Comparison of ENCODE assay signal across 8 mouse cellular contexts in genomic region chr6:52164051-52164625, GRCm38 (mm10). TPM values are rescaled to one million over a fixed set of nuclear protein-coding genes. Genes with fewer than 3 reads are reported as not detected.
A peak's percentile ranks its signal among the peaks of the same experiment; 100 is the strongest.
DNase-seq lines count a peak whose midpoint lies in the region; ATAC-seq and TF ChIP-seq lines count a peak whose summit lies in the region.

No protein-coding gene starts in this region.

- H3K27ac ChIP-seq in embryonic facial prominence, embryonic 12.5 days = peak overlapping the region; percentile 86
- peak overlapping the region; percentile 91 for H3K27ac ChIP-seq in neural tube, embryonic 15.5 days (replicated peaks)

- TF ChIP-seq CTCF in lung, adult 2 months (IDR thresholded peaks at IDR 0.05; ENCODE audit: insufficient read depth, low read length) = no peak

- ATAC-seq in embryonic facial prominence, embryonic 12.5 days (ENCODE audit: insufficient number of reproducible peaks, insufficient read depth, low FRiP score, low TSS enrichment) = 0 out of 2 replicates have a peak, but pooled peaks have one; percentile 28
- ATAC-seq in neural tube, embryonic 15.5 days (ENCODE audit: low FRiP score) = no peak

- 3% methylated on average over 39 of the region's 39 CpGs for WGBS in lung, adult 2 months
- WGBS in embryonic facial prominence, embryonic 12.5 days = under 1% methylated on average over 39 of the region's 39 CpGs
- 2% methylated on average over 39 of the region's 39 CpGs for WGBS in neural tube, embryonic 15.5 days

- DNase-seq in lung, adult 2 months = peak; percentile 54
- no peak for DNase-seq in lung, postnatal 25 days (ENCODE audit: low spot score)
- peak; percentile 29 to 59 for DNase-seq in kidney, postnatal 25 days
- no peak for DNase-seq in layer of hippocampus, adult 11-12 months (ENCODE audit: low spot score)
- DNase-seq in thymus, postnatal 36 days = no peak
- no peak for DNase-seq in left cerebral cortex, adult 11 months (ENCODE audit: low spot score)

- H3K27me3 ChIP-seq in embryonic facial prominence, embryonic 12.5 days = peaks cover 88% of the 10 kb centered on the region
- H3K27me3 ChIP-seq in neural tube, embryonic 15.5 days (replicated peaks) = no peaks in the 10 kb centered on the region

- peak overlapping the region; percentile 53 for H3K9ac ChIP-seq in embryonic facial prominence, embryonic 12.5 days
- peak overlapping the region; percentile 66 for H3K9ac ChIP-seq in neural tube, embryonic 15.5 days (replicated peaks)

- H3K36me3 ChIP-seq in embryonic facial prominence, embryonic 12.5 days = no peaks in the 10 kb centered on the region
- no peaks in the 10 kb centered on the region for H3K36me3 ChIP-seq in neural tube, embryonic 15.5 days

- no peak for TF ChIP-seq POLR2A in lung, adult 2 months (IDR thresholded peaks at IDR 0.05; ENCODE audit: borderline replicate concordance, extremely low read depth, low read depth, low read length)

- peaks cover 6% of the 10 kb centered on the region for H3K4me1 ChIP-seq in lung, adult 2 months (ENCODE audit: control insufficient read depth, insufficient read depth, low read length)
- no peaks in the 10 kb centered on the region for H3K4me1 ChIP-seq in embryonic facial prominence, embryonic 12.5 days
- H3K4me1 ChIP-seq in neural tube, embryonic 15.5 days = peaks cover 93% of the 10 kb centered on the region

- H3K4me3 ChIP-seq in lung, adult 2 months (replicated peaks; ENCODE audit: extremely low read depth, low read depth, low read length) = peak overlapping the region; percentile 68
- peak overlapping the region; percentile 36 for H3K4me3 ChIP-seq in embryonic facial prominence, embryonic 12.5 days
- peak overlapping the region; percentile 45 for H3K4me3 ChIP-seq in neural tube, embryonic 15.5 days (replicated peaks)

- no peaks in the 10 kb centered on the region for H3K9me3 ChIP-seq in embryonic facial prominence, embryonic 12.5 days
- H3K9me3 ChIP-seq in neural tube, embryonic 15.5 days (replicated peaks) = no peaks in the 10 kb centered on the region

- peak overlapping the region; percentile 39 for H3K4me2 ChIP-seq in embryonic facial prominence, embryonic 12.5 days (replicated peaks)
- peak overlapping the region; percentile 86 for H3K4me2 ChIP-seq in neural tube, embryonic 15.5 days

RNA-seq across cellular contexts. Expression of gene Hoxa2, which starts 0.5 kb away (rescaled TPM):
- polyA plus RNA-seq in lung, adult 2 months (2012; rRNA removed) = 4.2 and 4.7 TPM in 2 replicates
- polyA plus RNA-seq in embryonic facial prominence, embryonic 12.5 days (2016; fragmentation: Nextera tagmentation; extraction: Ambion mirVana) = 15.1 and 18.2 TPM in 2 replicates
- 7.2 and 12.0 TPM in 2 replicates for polyA plus RNA-seq in neural tube, embryonic 15.5 days (2015; fragmentation: Nextera tagmentation; extraction: Ambion mirVana)

RNA-seq across cellular contexts. Expression of gene Hoxa1, which starts 6.0 kb away (rescaled TPM):
- 1.4 and 1.9 TPM in 2 replicates for polyA plus RNA-seq in lung, adult 2 months (2012; rRNA removed)
- polyA plus RNA-seq in embryonic facial prominence, embryonic 12.5 days (2016; fragmentation: Nextera tagmentation; extraction: Ambion mirVana) = 0.71 and 0.77 TPM in 2 replicates
- 1.1 and 1.3 TPM in 2 replicates for polyA plus RNA-seq in neural tube, embryonic 15.5 days (2015; fragmentation: Nextera tagmentation; extraction: Ambion mirVana)

RNA-seq across cellular contexts. Expression of gene 5730596B20Rik, which starts 13.2 kb away (rescaled TPM):
- polyA plus RNA-seq in lung, adult 2 months (2012; rRNA removed) = 0.26 and 0.31 TPM in 2 replicates
- 0.17 and 0.35 TPM in 2 replicates for polyA plus RNA-seq in embryonic facial prominence, embryonic 12.5 days (2016; fragmentation: Nextera tagmentation; extraction: Ambion mirVana)
- 1.4 and 3.0 TPM in 2 replicates for polyA plus RNA-seq in neural tube, embryonic 15.5 days (2015; fragmentation: Nextera tagmentation; extraction: Ambion mirVana)

RNA-seq across cellular contexts. Expression of gene Hoxa4, which starts 27.4 kb away (rescaled TPM):
- polyA plus RNA-seq in lung, adult 2 months (2012; rRNA removed) = 5.7 and 8.4 TPM in 2 replicates
- polyA plus RNA-seq in embryonic facial prominence, embryonic 12.5 days (2016; fragmentation: Nextera tagmentation; extraction: Ambion mirVana) = 0.14 TPM in 1 of 2 replicates, not detected in the other
- polyA plus RNA-seq in neural tube, embryonic 15.5 days (2015; fragmentation: Nextera tagmentation; extraction: Ambion mirVana) = 2.3 and 5.7 TPM in 2 replicates

RNA-seq across cellular contexts. Expression of gene Hoxa5, which starts 40.2 kb away (rescaled TPM):
- polyA plus RNA-seq in lung, adult 2 months (2012; rRNA removed) = 29.1 and 46.9 TPM in 2 replicates
- polyA plus RNA-seq in embryonic facial prominence, embryonic 12.5 days (2016; fragmentation: Nextera tagmentation; extraction: Ambion mirVana) = 0.33 and 0.34 TPM in 2 replicates
- 26.8 and 73.9 TPM in 2 replicates for polyA plus RNA-seq in neural tube, embryonic 15.5 days (2015; fragmentation: Nextera tagmentation; extraction: Ambion mirVana)

Comparison
In these comparisons a context has a peak if more than half of its experiments do, and no peak if none do; other contexts are left out.
1. DNase-seq: peak in lung, adult 2 months (single experiment) and kidney, postnatal 25 days (2 of 2); none in lung, postnatal 25 days (single experiment), layer of hippocampus, adult 11-12 months (single experiment), thymus, postnatal 36 days (0 of 2) and left cerebral cortex, adult 11 months (single experiment).
2. Peak in every context shown above with its lines, with median percentiles within 50 percentile points of each other: H3K4me3 ChIP-seq.